Mouse (Mus musculus) lung, postnatal 0 days (tissue): ENCODE measurements at regions not wholly inside any gene's neighbourhood (a gene's known extent, or its start where the extent isn't known, plus 50 kb on each side); places are given as distances from the start of the nearest gene placed in this dataset.

Experiments
- ATAC-seq: fragments of 200-750 bp; cut with Nextera tagmentation; 2 replicates; pipeline ENCODE4 v1.8.0; 2017; ENCODE audit warnings: moderate library complexity
- DNase-seq: peaks from one replicate; pipeline ENCODE4 v3.0.0-alpha.2; 2016; ENCODE audit warnings: low spot score
- H3K27ac ChIP-seq: fragments of 300-500 bp; sonication (generic); 2 replicates; pipeline ENCODE4 v1.5.1; 2014; ENCODE audit warnings: antibody characterized with exemption, mild to moderate bottlenecking, low read length, mixed read lengths
- H3K27me3 ChIP-seq: fragments of 300-500 bp; sonication (generic); replicated peaks from 2 replicates; pipeline ENCODE4 v1.6.1; 2014; ENCODE audit warnings: low read length, mixed read lengths; ENCODE audit not compliant: insufficient read depth
- H3K36me3 ChIP-seq: fragments of 300-500 bp; sonication (generic); 2 replicates; pipeline ENCODE4 v1.6.1; 2014; ENCODE audit warnings: low read length, mixed read lengths; ENCODE audit not compliant: insufficient read depth
- H3K4me1 ChIP-seq: fragments of 300-500 bp; sonication (generic); 2 replicates; pipeline ENCODE4 v1.6.1; 2014; ENCODE audit warnings: antibody characterized with exemption, low read depth, low read length, mixed read lengths; ENCODE audit not compliant: insufficient read depth
- H3K4me2 ChIP-seq: fragments of 300-500 bp; sonication (generic); replicated peaks from 2 replicates; pipeline ENCODE4 v1.6.1; 2014; ENCODE audit warnings: low read depth, mild to moderate bottlenecking, low read length, moderate library complexity, mixed read lengths
- H3K4me3 ChIP-seq: fragments of 300-500 bp; sonication (generic); 2 replicates; pipeline ENCODE4 v1.5.1; 2014; ENCODE audit warnings: low read depth, low read length
- H3K9ac ChIP-seq: fragments of 300-500 bp; sonication (generic); replicated peaks from 2 replicates; pipeline ENCODE4 v1.6.1; 2014; ENCODE audit warnings: low read depth, mild to moderate bottlenecking
- H3K9me3 ChIP-seq: fragments of 300-500 bp; sonication (generic); 2 replicates; pipeline ENCODE4 v1.6.1; 2016; ENCODE audit warnings: low read length, mixed read lengths
- CTCF ChIP-seq: IDR thresholded peaks from 2 replicates; pipeline ENCODE4 v1.5.1; 2016; ENCODE audit warnings: antibody characterized with exemption, mild to moderate bottlenecking
- EP300 ChIP-seq: IDR thresholded peaks from 2 replicates; pipeline ENCODE4 v1.6.1; 2016; ENCODE audit warnings: antibody characterized with exemption, mild to moderate bottlenecking, control low read depth
- WGBS: fragments of 180-500 bp; shearing (Covaris S2); extraction: QIAGEN DNeasy Blood & Tissue Kit; methylation state at CpG from one replicate; pipeline ENCODE4 v1.1.7; 2014; 5-methylcytosine and 5-hydroxymethylcytosine counted together

- no peak overlapping the region for H3K27ac ChIP-seq
- no peak for DNase-seq
- no peak overlapping the region for H3K4me3 ChIP-seq
- no peak overlapping the region for H3K9ac ChIP-seq
- H3K27me3 ChIP-seq, result no peaks in the 10 kb centered on the region
- no peak for ATAC-seq
- no peak overlapping the region for H3K4me2 ChIP-seq
- H3K36me3 ChIP-seq, result no peaks in the 10 kb centered on the region
- no peaks in the 10 kb centered on the region for H3K9me3 ChIP-seq
- TF ChIP-seq EP300 (no peak), CTCF (no peak)
- no peaks in the 10 kb centered on the region for H3K4me1 ChIP-seq
- WGBS, result 49% methylated on average over 1 of the region's 1 CpGs
These were observed 395.3 kb downstream of the Ccdc50 start for GRCm38 (mm10) chr16:27783978-27784377.

DNA sequence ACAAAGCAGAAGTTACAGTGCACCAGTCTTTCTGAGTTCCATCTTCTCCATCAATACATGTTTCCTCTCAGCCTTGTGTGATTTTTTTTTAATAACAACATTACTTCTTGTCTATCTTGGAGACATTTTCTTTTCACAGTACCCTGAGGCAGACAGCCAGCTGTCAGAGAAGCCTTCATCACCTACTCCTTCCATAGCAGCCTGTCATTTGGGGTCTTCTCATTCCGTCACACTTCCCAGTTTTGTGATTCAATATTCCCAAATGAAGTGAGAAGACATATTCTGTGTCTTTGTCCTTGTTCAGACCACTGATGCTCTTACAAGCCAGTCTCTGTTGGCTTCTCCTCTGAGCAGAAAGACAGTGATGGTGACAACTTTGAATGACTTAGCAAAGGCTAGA lies 404.7 kb downstream of the Ccdc50 start:
- Histone ChIP-seq H3K36me3 (no peaks in the 10 kb centered on the region), H3K4me3 (no peak overlapping the region), H3K4me1 (no peaks in the 10 kb centered on the region), H3K27me3 (no peaks in the 10 kb centered on the region), H3K9ac (no peak overlapping the region), H3K27ac (no peak overlapping the region), H3K9me3 (no peaks in the 10 kb centered on the region), H3K4me2 (no peak overlapping the region)
- no peak for DNase-seq
- ATAC-seq, result no peak
- 41% methylated on average over 1 of the region's 1 CpGs for WGBS
- TF ChIP-seq CTCF, result no peak
- TF ChIP-seq EP300, result no peak

DNA sequence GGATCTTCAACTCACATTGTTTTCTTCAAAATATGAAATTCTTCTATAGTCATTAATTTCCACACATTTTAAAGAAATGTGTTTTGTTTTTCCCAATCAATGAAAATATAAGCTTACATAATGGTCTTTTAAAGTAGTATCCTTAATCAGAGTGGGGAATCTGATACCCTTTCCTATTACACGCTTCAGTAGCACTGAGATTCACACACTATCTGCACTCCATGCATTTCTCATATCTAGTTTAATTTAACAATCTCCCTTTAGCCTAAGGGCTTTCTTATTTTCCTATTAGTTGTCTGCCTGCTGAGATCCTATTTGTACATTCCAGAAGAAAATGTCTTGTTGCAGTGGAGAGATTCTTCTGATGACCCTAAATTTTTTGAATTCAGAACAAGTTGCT lies 406.2 kb downstream of the Ccdc50 start:
- DNase-seq (no peak), ATAC-seq (no peak)
- Histone ChIP-seq H3K4me3 (no peak overlapping the region), H3K4me2 (no peak overlapping the region), H3K9ac (no peak overlapping the region), H3K27ac (no peak overlapping the region), H3K36me3 (no peaks in the 10 kb centered on the region), H3K27me3 (no peaks in the 10 kb centered on the region), H3K4me1 (no peaks in the 10 kb centered on the region), H3K9me3 (no peaks in the 10 kb centered on the region)
- 81% methylated on average over 1 of the region's 1 CpGs for WGBS
- TF ChIP-seq EP300 (no peak), CTCF (no peak)

GRCm38 (mm10) chr16:27796153-27796822 lies 407.6 kb downstream of the Ccdc50 start:
- DNase-seq, result peak; percentile 85
- Histone ChIP-seq H3K4me2 (no peak overlapping the region), H3K4me3 (no peak overlapping the region), H3K9ac (no peak overlapping the region), H3K27ac (no peak overlapping the region), H3K27me3 (no peaks in the 10 kb centered on the region), H3K9me3 (no peaks in the 10 kb centered on the region), H3K4me1 (no peaks in the 10 kb centered on the region), H3K36me3 (no peaks in the 10 kb centered on the region)
- 47% methylated on average over 10 of the region's 10 CpGs for WGBS
- TF ChIP-seq EP300 (peak; percentile 33; the same call in 1 of the 2 replicates), CTCF (no peak)
- ATAC-seq, result peak; percentile 83

DNA sequence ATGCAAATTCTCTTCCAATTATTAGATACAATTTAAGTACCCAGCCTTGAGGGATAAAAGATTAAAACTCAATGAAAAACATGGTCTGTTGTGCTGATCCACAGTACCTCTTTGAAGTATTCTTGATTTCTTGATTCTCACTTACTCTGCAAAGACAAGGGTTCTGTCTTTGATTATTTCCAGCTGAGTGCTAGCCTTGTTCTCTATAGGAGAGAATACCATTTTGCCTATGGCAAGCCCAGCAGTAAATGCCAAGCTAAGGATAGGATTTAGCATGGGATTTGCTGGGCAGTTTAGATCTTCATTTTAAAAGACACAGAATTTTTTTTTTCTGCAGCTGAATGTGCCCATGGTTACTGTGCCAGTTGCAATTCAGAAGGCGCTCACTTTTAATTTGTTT lies 425.8 kb downstream of the Ccdc50 start:
- H3K27ac ChIP-seq, result no peak overlapping the region
- no peak for ATAC-seq
- no peaks in the 10 kb centered on the region for H3K36me3 ChIP-seq
- no peaks in the 10 kb centered on the region for H3K4me1 ChIP-seq
- H3K4me2 ChIP-seq, result no peak overlapping the region
- no peaks in the 10 kb centered on the region for H3K9me3 ChIP-seq
- WGBS, result 96% methylated on average over 1 of the region's 1 CpGs
- no peak for DNase-seq
- H3K9ac ChIP-seq, result no peak overlapping the region
- TF ChIP-seq CTCF (no peak), EP300 (no peak)
- H3K27me3 ChIP-seq, result no peaks in the 10 kb centered on the region
- H3K4me3 ChIP-seq, result no peak overlapping the region
